Mouse (Mus musculus): ENCODE results near the gene Spsb2. TPM values are rescaled to one million over a fixed set of nuclear protein-coding genes. Genes with fewer than 3 reads are reported as not detected.
A peak's percentile ranks its signal among the peaks of the same experiment; 100 is the strongest.

Gene Spsb2
- polyA plus RNA-seq, 1 experiment from 2014 or later, result 10.3 TPM

DNA sequence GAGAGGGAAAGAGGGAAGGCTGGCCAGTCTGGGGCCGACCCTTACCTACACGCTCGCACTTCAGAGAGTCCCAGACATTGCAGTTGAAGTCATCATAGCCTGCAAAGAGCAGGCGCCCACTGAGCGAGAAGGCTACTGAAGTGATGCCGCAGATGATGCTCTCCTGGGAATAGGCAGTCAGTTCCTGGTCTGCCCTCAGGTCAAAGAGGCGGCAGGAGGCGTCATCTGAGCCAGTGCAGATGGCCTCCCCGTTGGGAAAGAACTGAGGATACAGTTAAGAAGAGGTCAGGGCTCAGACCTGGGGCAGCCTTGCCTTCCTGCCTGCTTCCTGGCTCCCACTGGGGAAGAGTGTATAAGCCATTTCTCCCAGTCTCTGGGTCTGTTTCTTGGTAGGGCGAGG lies 27.1 kb downstream of the Spsb2 start:
- Histone ChIP-seq H3K9ac (ENCODE audit: low read depth, low read length) (no peak overlapping the region), H3K4me2 (ENCODE audit: low read length) (no peak overlapping the region), H3K27ac (ENCODE audit: low read depth, low read length) (no peak overlapping the region), H3K4me1 (ENCODE audit: control insufficient read depth, insufficient read depth, low read depth, low read length) (peaks cover 7% of the 10 kb centered on the region; the same call in 1 of the 2 replicates), H3K36me3 (ENCODE audit: control insufficient read depth, insufficient read depth, low read length) (no peaks in the 10 kb centered on the region), H3K27me3 (replicated peaks; ENCODE audit: control insufficient read depth, insufficient read depth, low read length) (no peaks in the 10 kb centered on the region), H3K9me3 (ENCODE audit: control insufficient read depth, low read length) (no peaks in the 10 kb centered on the region), H3K4me3 (ENCODE audit: low read length) (no peak overlapping the region)
- WGBS, result 59% methylated on average over 10 of the region's 10 CpGs
- ATAC-seq, result no peak

DNA sequence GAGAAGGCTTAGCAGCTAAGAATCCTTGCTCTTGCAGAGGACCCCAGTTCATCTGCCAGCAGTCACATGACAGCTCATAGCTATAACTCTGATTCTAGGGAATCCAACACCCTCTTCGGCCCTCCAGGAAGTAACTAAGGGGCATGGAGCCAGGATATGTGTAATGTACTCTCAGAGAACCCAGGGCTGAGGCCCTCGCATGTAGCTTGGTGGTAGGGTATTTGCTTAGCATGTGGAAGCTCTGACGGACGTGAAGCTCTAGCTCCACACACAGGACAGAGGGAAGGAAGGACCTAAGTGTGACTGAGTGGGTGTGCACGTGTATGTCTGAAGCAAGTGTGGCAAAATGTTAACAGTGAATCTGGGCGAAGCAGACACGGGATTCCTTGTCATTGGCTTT lies 27.9 kb downstream of the Spsb2 start:
- 84% methylated on average over 7 of the region's 7 CpGs for WGBS
- Histone ChIP-seq H3K27ac (ENCODE audit: low read depth, low read length) (no peak overlapping the region), H3K9me3 (ENCODE audit: control insufficient read depth, low read length) (no peaks in the 10 kb centered on the region), H3K4me3 (ENCODE audit: low read length) (no peak overlapping the region), H3K4me2 (ENCODE audit: low read length) (no peak overlapping the region), H3K36me3 (ENCODE audit: control insufficient read depth, insufficient read depth, low read length) (peaks cover 3% of the 10 kb centered on the region; the same call in 1 of the 2 replicates), H3K4me1 (ENCODE audit: control insufficient read depth, insufficient read depth, low read depth, low read length) (peaks cover 7% of the 10 kb centered on the region; the same call in 1 of the 2 replicates), H3K27me3 (replicated peaks; ENCODE audit: control insufficient read depth, insufficient read depth, low read length) (no peaks in the 10 kb centered on the region), H3K9ac (ENCODE audit: low read depth, low read length) (no peak overlapping the region)
- ATAC-seq, result no peak

- 5% methylated on average over 8 of the region's 8 CpGs for WGBS
- Histone ChIP-seq H3K4me1 (ENCODE audit: control insufficient read depth, insufficient read depth, low read depth, low read length) (peaks cover 7% of the 10 kb centered on the region; the same call in 1 of the 2 replicates), H3K9me3 (ENCODE audit: control insufficient read depth, low read length) (no peaks in the 10 kb centered on the region), H3K4me3 (ENCODE audit: low read length) (no peak overlapping the region), H3K27me3 (replicated peaks; ENCODE audit: control insufficient read depth, insufficient read depth, low read length) (no peaks in the 10 kb centered on the region), H3K4me2 (ENCODE audit: low read length) (no peak overlapping the region), H3K27ac (ENCODE audit: low read depth, low read length) (no peak overlapping the region), H3K36me3 (ENCODE audit: control insufficient read depth, insufficient read depth, low read length) (peaks cover 10% of the 10 kb centered on the region; the same call in 1 of the 2 replicates), H3K9ac (ENCODE audit: low read depth, low read length) (peak overlapping the region; percentile 22; the same call in 1 of the 2 replicates)
- ATAC-seq, result peak; percentile 19; the same call in 1 of the 2 replicates
Measured at GRCm38 (mm10) chr6:124839805-124840204, 31.3 kb downstream of the Spsb2 start.

- peaks cover 7% of the 10 kb centered on the region; the same call in 1 of the 2 replicates for H3K4me1 ChIP-seq (ENCODE audit: control insufficient read depth, insufficient read depth, low read depth, low read length)
- peaks cover 10% of the 10 kb centered on the region; the same call in 1 of the 2 replicates for H3K36me3 ChIP-seq (ENCODE audit: control insufficient read depth, insufficient read depth, low read length)
- WGBS, result 37% methylated on average over 15 of the region's 15 CpGs
- H3K4me3 ChIP-seq (ENCODE audit: low read length), result no peak within 1 kb of the TSS
- H3K4me2 ChIP-seq (ENCODE audit: low read length), result no peak within 1 kb of the TSS
- H3K9ac ChIP-seq (ENCODE audit: low read depth, low read length), result peak within 1 kb of the TSS; percentile 35; the same call in 1 of the 2 replicates
- no peaks in the 10 kb centered on the region for H3K27me3 ChIP-seq (replicated peaks; ENCODE audit: control insufficient read depth, insufficient read depth, low read length)
- no peaks in the 10 kb centered on the region for H3K9me3 ChIP-seq (ENCODE audit: control insufficient read depth, low read length)
- no peak within 1 kb of the TSS for H3K27ac ChIP-seq (ENCODE audit: low read depth, low read length)
- peak; percentile 45 for ATAC-seq
Measured at GRCm38 (mm10) chr6:124840241-124841167, 32.0 kb downstream of the Spsb2 start, which contains the start of gene Gnb3. Gene Gnb3 (minus strand): TSS chr6:124840275.

- Histone ChIP-seq H3K4me1 (ENCODE audit: control insufficient read depth, insufficient read depth, low read depth, low read length) (no peaks in the 10 kb centered on the region), H3K36me3 (ENCODE audit: control insufficient read depth, insufficient read depth, low read length) (peaks cover 4% of the 10 kb centered on the region; the same call in 1 of the 2 replicates), H3K27ac (ENCODE audit: low read depth, low read length) (peak overlapping the region; percentile 57), H3K27me3 (replicated peaks; ENCODE audit: control insufficient read depth, insufficient read depth, low read length) (no peaks in the 10 kb centered on the region), H3K4me2 (ENCODE audit: low read length) (peak overlapping the region; percentile 4; the same call in 1 of the 2 replicates), H3K9ac (ENCODE audit: low read depth, low read length) (no peak overlapping the region), H3K9me3 (ENCODE audit: control insufficient read depth, low read length) (no peaks in the 10 kb centered on the region), H3K4me3 (ENCODE audit: low read length) (no peak overlapping the region)
- WGBS, result 5% methylated on average over 9 of the region's 9 CpGs
- peak; percentile 89 for ATAC-seq
Measured at GRCm38 (mm10) chr6:124847305-124847704, 38.8 kb downstream of the Spsb2 start.

DNA sequence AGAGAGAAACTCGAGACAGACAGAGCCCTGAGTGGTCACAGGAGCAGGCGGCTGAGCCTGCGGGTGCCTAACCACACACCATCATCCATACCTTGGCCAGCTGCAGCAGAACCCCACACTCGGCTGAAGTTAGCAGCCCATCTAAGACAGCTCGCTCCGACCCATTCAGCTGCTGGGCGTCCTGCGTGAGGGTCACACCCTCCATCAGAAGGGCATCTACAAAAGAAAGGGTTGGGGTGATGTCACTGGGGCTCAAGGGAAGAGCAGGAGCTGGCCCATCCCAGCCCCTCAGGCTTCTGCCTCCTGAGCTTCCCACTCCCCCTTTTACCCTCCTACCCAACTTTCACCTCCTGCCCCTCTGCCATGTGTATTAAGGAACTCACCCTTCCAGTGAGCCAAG lies 42.1 kb downstream of the Spsb2 start:
- Histone ChIP-seq H3K27ac (ENCODE audit: low read depth, low read length) (no peak overlapping the region), H3K4me1 (ENCODE audit: control insufficient read depth, insufficient read depth, low read depth, low read length) (peaks cover under 1% of the 10 kb centered on the region; the same call in 1 of the 2 replicates), H3K27me3 (replicated peaks; ENCODE audit: control insufficient read depth, insufficient read depth, low read length) (no peaks in the 10 kb centered on the region), H3K4me2 (ENCODE audit: low read length) (no peak overlapping the region), H3K9ac (ENCODE audit: low read depth, low read length) (no peak overlapping the region), H3K9me3 (ENCODE audit: control insufficient read depth, low read length) (no peaks in the 10 kb centered on the region), H3K36me3 (ENCODE audit: control insufficient read depth, insufficient read depth, low read length) (no peaks in the 10 kb centered on the region), H3K4me3 (ENCODE audit: low read length) (no peak overlapping the region)
- WGBS, result 58% methylated on average over 6 of the region's 8 CpGs
- no peak for ATAC-seq

DNA sequence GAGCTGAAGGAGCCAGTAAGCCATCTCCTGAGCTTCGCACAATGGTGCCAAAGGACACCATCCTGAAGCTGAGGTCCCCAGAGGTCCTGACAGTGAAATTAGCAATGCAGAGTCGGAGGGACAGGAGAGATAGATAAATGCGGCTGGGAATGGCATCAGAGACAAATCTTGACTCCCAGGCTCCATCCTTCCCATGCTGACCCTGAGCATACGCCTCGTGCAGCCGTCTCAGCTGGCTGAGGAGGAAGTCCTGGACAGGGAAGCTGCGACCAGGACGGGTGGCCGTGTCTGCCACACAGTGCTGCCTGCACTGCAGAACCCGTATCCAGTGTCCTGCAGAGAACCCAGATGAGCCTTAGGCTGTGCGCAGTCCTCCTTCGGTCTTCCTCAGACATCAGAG lies 46.2 kb downstream of the Spsb2 start:
- Histone ChIP-seq H3K4me3 (ENCODE audit: low read length) (no peak overlapping the region), H3K36me3 (ENCODE audit: control insufficient read depth, insufficient read depth, low read length) (no peaks in the 10 kb centered on the region), H3K27me3 (replicated peaks; ENCODE audit: control insufficient read depth, insufficient read depth, low read length) (no peaks in the 10 kb centered on the region), H3K9me3 (ENCODE audit: control insufficient read depth, low read length) (no peaks in the 10 kb centered on the region), H3K4me1 (ENCODE audit: control insufficient read depth, insufficient read depth, low read depth, low read length) (peaks cover 20% of the 10 kb centered on the region), H3K9ac (ENCODE audit: low read depth, low read length) (no peak overlapping the region), H3K27ac (ENCODE audit: low read depth, low read length) (no peak overlapping the region), H3K4me2 (ENCODE audit: low read length) (no peak overlapping the region)
- 70% methylated on average over 12 of the region's 12 CpGs for WGBS
- ATAC-seq, result no peak

- peaks cover 31% of the 10 kb centered on the region for H3K4me1 ChIP-seq (ENCODE audit: control insufficient read depth, insufficient read depth, low read depth, low read length)
- H3K4me3 ChIP-seq (ENCODE audit: low read length), result peak overlapping the region; percentile 73
- WGBS, result 9% methylated on average over 14 of the region's 14 CpGs
Measured at GRCm38 (mm10) chr6:124856321-124856720, 47.9 kb downstream of the Spsb2 start.

More at GRCm38 (mm10) chr6:124856321-124856720, 47.9 kb downstream of the Spsb2 start:
- H3K9ac ChIP-seq (ENCODE audit: low read depth, low read length), result peak overlapping the region; percentile 96
- H3K27me3 ChIP-seq (replicated peaks; ENCODE audit: control insufficient read depth, insufficient read depth, low read length), result no peaks in the 10 kb centered on the region
- H3K36me3 ChIP-seq (ENCODE audit: control insufficient read depth, insufficient read depth, low read length), result no peaks in the 10 kb centered on the region
- H3K9me3 ChIP-seq (ENCODE audit: control insufficient read depth, low read length), result no peaks in the 10 kb centered on the region
- peak overlapping the region; percentile 76 for H3K4me2 ChIP-seq (ENCODE audit: low read length)
- peak; percentile 79 for ATAC-seq
- H3K27ac ChIP-seq (ENCODE audit: low read depth, low read length), result peak overlapping the region; percentile 98
